Mouse (Mus musculus): ENCODE measurements around the gene Entpd1. TPM values are rescaled to one million over a fixed set of nuclear protein-coding genes. Genes with fewer than 3 reads are reported as not detected.

The Entpd1 gene
- total RNA-seq, 2 experiments from 2014 or later, result 15.9 to 20.2 TPM

DNA sequence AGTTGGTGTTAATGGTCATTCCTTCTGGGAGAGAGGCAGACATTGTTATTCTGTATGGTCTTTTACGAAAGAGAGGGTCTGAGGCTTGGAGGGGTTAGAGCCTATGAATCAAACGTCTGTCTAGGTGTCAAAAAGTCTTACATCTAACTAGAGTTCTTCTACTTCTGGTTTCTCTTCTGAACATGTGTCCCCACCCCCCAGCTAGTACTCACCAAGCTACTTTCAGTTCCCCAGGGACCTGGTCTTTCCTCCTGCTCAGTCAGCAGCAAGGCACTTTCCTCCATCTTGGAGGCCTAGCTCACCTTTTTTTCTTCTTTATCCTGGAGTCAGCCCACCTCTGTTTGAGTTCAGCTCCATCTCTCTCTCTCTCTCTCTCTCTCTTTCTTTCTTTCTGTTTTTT, 48.9 kb downstream of the Entpd1 start:
- no peak for DNase-seq (ENCODE audit: extremely low spot score in 1 of 2, low spot score in 1 of 2)

DNA sequence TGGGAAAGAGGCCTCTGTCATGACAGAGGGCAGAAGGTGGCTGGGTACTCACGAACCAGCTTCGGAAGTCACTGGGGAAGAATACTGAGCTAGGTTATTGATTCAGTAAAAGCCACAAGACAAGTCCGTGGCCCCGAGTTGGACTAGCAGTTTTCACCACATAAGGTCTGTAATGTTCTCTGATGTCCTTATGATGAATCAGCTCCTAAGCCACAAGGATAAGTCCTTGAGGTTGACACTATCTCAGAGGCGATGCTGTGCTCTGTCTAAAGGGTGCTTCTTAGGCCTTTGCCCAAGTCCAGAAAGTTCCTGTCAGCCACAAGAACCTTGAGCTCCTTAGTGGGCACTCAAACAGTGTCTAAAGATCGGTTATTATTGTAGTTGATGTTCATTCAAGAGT, 49.7 kb downstream of the Entpd1 start:
- no peak for DNase-seq (ENCODE audit: extremely low spot score in 1 of 2, low spot score in 1 of 2)

DNA sequence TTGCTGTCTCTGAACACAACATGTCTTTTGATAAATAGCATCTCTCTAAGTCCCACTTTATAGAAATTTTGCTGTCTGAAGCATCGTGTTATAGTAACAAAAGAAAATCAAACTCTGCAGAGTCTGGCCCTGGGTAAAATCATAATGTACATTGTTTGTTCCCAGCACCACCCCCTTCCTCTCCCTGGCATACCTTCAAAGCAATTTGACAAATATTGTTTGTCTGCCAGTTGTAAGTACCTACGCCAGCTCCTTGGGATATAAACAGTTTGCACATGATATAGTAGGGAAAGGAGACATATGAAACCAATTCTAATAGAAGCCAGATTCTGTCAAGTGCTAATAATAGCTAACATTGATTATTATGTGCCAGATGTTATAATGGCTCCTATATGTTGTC, 50.6 kb downstream of the Entpd1 start:
- DNase-seq (ENCODE audit: extremely low spot score in 1 of 2, low spot score in 1 of 2), result no peak

- no peak for DNase-seq (ENCODE audit: extremely low spot score in 1 of 2, low spot score in 1 of 2)
These were observed 53.6 kb downstream of the Entpd1 start for GRCm38 (mm10) chr19:40665778-40666177.

DNA sequence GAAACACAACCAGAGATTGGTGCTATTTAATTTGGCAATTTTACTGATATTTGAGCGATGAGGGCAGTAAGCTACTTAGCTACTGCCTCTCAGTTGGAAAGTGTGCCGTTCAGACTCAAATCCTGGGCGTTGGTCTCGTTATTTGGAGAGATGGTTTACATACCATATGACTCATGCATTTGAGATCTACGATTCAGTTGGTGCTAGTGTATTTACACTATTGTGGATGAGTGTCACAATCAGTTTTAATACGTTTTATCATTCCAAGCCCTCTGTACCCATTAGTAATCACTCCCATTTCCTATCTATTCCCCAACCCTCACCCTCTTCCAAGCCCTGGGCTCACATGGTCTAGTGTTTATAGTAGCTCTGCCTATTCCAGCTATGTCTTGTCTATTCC, 54.9 kb downstream of the Entpd1 start:
- no peak for DNase-seq (ENCODE audit: extremely low spot score in 1 of 2, low spot score in 1 of 2)

GRCm38 (mm10) chr19:40675329-40675728, 63.2 kb downstream of the Entpd1 start:
- DNase-seq (ENCODE audit: extremely low spot score in 1 of 2, low spot score in 1 of 2), result no peak

DNA sequence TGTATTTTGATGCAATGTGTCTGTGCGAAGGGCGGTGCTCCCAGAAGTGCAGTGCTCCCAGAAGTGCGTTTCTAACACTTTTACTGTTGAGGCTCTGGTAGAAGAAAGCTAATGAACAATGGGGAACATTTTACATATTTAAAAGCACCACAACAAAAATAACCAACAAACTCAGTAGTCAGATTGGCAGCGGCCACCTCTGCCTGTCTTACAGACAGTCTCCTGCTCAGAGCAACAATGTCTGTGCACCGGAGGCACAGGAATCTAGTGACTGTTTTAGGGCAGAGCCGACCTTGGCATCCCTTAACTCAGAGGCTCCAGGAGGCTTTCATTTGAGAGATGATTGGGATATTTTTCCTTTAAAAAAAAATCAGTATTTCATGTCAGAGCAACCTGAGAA, 65.9 kb downstream of the Entpd1 start:
- no peak for DNase-seq (ENCODE audit: extremely low spot score in 1 of 2, low spot score in 1 of 2)

DNA sequence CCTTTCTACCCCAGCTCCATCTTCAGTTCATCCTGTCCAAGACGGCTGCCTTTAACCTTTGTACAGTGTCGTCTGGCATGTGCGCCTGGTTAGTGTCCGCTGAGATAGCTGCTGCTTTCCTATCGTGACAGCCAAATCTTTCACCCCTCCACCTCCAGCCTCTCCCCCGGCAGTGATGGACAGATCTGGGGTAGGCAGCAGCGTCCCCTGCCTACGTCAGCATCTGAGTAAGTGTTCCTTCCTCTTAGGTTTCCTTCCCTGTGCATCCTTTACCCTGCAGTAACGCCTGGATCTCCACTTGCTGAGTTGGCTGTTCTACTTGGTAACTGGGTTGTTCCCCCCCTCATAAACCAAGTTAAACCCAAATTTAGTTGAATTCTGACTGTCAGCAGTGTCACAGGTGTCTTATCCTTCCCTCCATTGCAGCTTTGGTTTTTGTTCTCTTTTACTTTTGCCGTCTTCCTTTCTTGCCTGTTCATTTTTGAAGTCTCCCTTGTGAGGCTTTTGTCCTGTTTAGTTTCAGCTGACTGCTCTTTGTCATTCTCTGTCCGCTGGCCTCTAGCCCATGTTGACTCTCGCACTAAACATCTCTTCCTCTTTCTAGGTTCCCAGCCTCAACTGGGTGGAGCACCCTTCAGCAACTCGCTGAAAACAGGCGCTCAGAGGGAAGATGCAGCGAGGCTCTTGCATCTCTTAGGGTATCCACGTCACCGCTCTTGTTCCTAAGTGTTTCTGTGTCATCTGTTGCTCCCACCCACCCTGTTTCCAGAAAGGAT, 66.6 kb downstream of the Entpd1 start:
- no peak for DNase-seq (ENCODE audit: extremely low spot score in 1 of 2, low spot score in 1 of 2)

GRCm38 (mm10) chr19:40679632-40680031, 67.5 kb downstream of the Entpd1 start:
- DNase-seq (ENCODE audit: extremely low spot score in 1 of 2, low spot score in 1 of 2), result no peak

- no peak for DNase-seq (ENCODE audit: extremely low spot score in 1 of 2, low spot score in 1 of 2)
These were observed 72.0 kb downstream of the Entpd1 start for GRCm38 (mm10) chr19:40684124-40684523.

DNA sequence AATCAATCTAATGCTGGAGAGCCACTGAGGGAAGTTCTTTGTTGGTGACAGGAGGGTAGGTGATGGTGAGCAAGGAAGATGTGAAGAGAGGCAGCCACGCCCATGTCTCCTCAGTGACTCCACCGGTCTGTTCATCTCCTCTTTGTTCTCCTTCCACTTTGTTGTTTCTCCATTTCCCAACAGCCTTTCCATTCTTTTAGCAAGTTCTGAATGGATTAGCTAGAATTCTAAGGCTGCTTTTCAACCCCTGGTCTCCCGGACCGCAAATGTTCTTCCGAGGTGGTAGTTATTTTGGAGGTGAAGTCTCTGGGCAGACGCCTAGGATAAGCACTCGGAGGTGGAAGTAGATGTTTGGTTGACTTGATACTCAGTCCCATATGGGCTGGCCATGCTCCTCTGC, 72.4 kb downstream of the Entpd1 start:
- no peak for DNase-seq (ENCODE audit: extremely low spot score in 1 of 2, low spot score in 1 of 2)

DNA sequence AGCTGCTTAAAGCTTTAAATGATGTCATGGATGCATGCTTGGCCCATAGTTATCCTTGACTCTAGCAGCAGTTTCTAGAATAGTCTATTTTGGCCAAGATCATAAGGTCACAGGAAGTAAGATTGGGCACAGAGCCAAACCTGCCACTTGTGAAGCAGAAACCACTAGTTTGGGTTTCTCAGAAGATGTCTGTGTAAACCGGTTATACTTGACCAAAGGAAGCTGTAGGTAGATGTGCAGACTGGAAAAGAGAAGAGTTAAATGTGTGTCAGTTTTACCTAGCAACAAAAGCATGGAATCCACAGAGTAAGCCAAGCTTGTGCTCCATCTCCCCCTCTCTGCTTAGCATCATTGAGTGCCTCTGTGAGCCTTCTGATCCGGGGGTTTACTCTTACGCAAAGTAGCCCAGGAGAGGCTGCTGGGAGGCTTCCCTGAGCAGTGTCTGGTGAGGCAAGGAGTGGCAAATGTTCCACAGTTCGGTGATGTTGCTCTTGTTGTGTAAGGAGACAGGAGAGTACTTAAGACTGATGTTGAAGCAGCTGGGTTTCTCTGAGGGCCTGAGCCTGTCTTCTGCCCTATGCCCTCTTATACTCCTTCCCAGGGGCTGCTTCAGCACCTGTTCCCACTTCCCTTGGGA, 75.2 kb downstream of the Entpd1 start:
- no peak for DNase-seq (ENCODE audit: extremely low spot score in 1 of 2, low spot score in 1 of 2)

DNA sequence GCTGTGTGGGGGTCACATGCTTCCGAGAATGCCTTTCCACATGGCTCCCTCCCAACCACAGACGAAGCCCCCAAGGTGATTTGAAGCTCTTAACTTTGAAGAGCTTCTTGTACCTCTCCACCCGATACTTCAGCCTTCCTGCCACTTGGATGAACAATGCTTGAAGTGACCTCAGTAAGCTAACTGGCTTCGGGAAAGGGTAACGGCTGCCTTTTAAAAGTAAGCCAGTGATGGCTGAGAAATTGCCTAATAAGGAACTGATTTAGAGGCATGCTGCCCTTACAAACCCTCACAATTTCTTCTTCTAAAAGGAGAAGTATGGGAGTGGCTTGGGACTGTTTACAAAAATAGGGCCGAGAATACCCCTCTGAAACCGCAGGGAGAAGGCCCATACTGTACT, 81.0 kb downstream of the Entpd1 start:
- no peak for DNase-seq (ENCODE audit: extremely low spot score in 1 of 2, low spot score in 1 of 2)

- DNase-seq (ENCODE audit: extremely low spot score in 1 of 2, low spot score in 1 of 2), result no peak
These were observed 84.0 kb downstream of the Entpd1 start for GRCm38 (mm10) chr19:40696116-40696515.

- DNase-seq (ENCODE audit: extremely low spot score in 1 of 2, low spot score in 1 of 2), result no peak
These were observed 86.1 kb downstream of the Entpd1 start for GRCm38 (mm10) chr19:40698103-40698853.

DNA sequence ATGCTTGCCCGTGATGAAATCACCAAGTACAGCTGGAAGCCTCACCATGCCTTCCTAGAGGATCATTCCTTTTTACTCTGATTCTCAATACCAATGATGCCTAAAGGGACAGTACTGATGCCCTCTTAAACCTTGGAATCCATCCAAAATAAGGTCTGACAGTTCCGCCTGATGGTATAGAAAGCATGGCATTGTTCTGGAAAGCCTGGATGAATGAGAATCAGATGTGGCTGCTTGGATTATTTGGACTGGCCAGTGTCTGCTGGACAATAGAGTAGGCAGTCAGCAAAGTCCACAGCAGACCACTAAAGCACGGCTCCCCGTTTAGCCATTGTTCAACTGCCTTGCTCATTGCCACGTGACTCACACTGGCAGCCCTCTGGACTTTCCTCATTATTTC, 87.7 kb downstream of the Entpd1 start:
- DNase-seq (ENCODE audit: extremely low spot score in 1 of 2, low spot score in 1 of 2), result no peak

GRCm38 (mm10) chr19:40702406-40702805, 90.2 kb downstream of the Entpd1 start:
- DNase-seq (ENCODE audit: extremely low spot score in 1 of 2, low spot score in 1 of 2), result peak in 1 of 2 experiments; percentile 42

GRCm38 (mm10) chr19:40712889-40713628, 100.9 kb downstream of the Entpd1 start:
- DNase-seq (ENCODE audit: extremely low spot score in 1 of 2, low spot score in 1 of 2), result no peak

GRCm38 (mm10) chr19:40714700-40715099, 102.5 kb downstream of the Entpd1 start:
- DNase-seq (ENCODE audit: extremely low spot score in 1 of 2, low spot score in 1 of 2), result no peak

GRCm38 (mm10) chr19:40716981-40717380, 104.8 kb downstream of the Entpd1 start:
- no peak for DNase-seq (ENCODE audit: extremely low spot score in 1 of 2, low spot score in 1 of 2)
